Mouse (Mus musculus) spleen, postnatal 14 days (tissue): ENCODE results near the gene Psmb2.

ENCODE experiments used
- DNase-seq, 2 experiments: peaks; one replicate each; pipeline ENCODE4 v3.0.0; 2021 to 2022; ENCODE audit warnings: low spot score in 2 of 2

The Psmb2 gene

DNA sequence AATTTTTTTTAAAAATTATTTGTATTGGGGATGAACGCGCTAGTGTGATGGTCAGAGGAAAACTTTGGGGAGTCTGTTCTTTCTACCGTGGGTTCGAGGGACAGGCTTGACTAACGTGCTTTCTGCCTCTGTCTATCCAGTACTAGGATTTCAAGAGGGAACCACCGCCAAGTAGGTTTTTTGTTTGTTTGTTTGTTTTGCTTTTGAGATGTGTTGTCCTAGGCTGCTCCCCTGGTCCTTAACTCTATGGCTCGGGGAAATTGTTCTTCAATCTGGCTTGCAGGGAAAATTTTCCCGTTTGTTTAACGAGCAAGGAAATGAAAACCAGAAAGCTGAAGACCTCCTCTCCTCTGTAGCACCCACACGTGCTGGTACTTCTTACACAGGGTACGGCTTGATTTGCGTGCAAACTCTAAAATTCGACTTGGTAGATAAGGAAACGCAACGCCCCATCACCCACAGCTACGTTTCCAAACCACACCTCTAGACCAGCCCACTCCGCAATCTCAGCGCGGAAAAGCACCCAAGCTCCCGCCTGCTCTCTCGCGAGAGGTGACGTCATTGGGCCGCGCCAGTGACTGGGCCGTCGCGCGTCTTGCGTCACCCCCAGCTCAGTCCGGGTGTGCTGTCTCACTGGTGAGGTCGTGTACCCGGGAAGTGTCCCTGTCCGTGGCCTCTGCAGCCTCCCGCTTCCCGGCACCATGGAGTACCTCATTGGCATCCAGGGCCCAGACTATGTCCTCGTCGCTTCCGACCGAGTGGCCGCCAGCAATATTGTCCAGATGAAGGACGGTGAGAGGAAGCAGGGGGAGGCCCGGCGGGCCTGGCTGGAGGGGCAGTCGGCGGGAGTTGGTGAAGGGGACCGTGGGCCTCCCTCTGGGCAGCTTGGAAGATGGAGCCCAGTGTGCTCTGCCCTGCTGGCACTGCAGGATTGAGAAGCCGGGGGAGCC, at the start of gene Psmb2:
TSS of gene Psmb2 (plus strand) at position 577 of the 950 bp plus-strand sequence.
- DNase-seq, result peak; percentile 95 to 99

DNA sequence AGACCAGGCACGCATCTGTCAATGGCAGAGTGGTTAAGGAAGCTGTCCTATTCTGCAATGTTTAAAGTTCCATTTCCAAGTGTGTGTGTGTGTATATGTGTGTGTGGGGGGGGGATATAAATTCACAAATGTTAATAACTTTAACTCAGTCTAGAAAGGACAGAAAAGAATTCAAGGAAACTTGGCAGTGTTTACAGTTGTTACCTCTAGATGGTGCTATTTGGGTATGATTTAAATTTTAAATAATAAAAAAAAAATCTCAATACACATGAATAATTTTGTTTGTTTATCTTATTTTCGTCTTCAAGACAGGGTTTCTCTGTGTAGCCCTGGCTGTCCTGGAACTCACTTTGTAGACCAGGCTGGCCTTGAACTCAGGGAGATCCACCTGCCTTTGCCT, 45.5 kb upstream of the Psmb2 start:
- no peak for DNase-seq

DNA sequence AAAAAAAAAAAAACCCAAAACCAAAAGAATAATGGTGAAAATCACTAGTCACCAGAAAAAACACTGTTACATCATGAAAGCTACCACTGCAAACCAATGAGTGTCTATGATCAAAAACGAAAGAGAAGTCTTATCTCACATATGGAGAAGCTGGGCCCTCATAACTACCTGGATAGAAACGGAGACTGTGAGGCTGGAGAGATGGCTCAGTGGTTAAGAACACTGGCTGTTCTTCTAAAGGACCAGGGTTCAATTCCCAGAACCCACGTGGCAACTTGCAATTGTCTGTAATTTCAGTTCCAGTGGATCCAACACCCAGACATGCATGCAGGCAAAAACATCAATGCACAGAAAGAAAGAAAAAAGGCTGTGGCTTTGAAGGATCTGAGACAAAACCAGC, 44.8 kb upstream of the Psmb2 start:
- DNase-seq, result no peak

DNA sequence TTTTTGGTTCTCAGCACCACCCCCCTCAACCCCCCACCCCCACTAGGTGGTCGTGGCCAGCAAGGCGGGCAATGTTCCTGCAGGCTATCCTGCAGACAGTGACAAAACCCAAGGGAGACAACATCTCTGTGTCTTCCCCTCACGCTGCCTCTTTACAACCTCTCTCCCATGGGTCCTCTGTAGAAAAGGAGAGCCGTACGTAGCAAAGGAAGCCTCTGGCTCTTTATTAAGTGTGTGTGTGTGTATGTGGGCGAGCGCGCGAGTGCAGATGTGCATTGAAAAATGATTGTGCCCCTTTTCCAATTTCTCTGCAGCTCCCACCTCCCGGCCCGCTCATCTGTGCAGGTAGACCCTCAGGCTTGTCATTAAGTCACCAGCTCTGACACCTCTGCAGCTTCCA, 41.1 kb upstream of the Psmb2 start:
- DNase-seq, result no peak

DNA sequence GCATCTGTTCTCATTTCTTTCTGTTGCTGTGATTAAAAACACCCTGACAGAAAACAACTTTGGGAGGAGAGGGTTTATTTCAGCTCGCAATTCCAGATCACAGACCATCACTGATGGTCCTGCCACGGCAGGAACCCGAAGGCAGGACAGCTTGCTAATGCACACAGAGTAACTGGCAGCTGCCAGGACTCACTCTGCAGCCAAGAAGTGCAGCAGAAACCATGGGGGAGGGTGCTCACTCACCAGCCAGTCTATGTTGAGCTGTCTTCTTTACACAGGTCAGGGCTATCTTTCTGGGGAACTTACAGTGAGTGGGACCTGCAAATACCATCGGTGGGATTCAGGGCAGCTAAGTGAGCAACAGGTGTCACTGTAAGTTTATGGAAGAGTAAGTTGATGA, 40.0 kb upstream of the Psmb2 start:
- DNase-seq, result no peak

DNA sequence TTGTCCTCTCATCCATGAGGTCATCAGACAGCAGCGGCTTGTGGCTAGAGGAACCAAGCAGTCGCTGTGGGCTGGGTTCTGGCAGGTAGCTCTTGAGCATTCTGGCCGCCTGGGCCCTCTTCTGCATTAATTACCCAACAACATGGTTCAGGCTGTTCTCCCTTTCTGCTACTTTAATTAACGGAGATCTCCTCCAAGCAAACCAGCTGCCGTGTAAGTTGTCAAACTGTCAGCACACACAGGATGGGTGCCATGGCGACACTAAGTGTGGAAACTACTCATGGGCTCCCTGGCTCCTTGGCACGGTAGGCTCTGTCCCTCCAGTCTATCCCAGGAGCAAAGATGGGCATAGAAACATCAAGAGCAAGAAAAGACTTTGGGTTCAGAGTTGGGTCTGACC, 38.1 kb upstream of the Psmb2 start:
- DNase-seq, result no peak

DNA sequence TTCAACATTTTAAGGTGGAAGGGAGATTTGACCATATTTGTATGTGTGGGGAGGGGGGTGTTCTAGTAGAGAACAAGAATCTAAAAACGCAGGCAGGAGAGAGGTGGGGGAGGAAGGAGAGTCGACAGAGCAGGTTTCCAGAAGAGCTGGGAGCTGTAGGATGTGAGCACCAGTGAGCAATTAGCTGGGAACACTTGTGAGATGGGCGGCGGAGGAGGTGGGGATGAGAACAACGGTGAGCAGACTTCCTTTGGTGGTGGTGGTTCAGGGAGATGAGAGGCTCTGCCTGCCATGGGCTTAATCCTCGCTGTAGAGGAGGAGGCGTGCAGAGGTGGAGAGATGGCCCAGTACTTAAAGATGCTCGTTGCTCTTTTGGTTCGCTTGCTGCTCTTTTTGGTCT, 35.5 kb upstream of the Psmb2 start:
- DNase-seq, result no peak

DNA sequence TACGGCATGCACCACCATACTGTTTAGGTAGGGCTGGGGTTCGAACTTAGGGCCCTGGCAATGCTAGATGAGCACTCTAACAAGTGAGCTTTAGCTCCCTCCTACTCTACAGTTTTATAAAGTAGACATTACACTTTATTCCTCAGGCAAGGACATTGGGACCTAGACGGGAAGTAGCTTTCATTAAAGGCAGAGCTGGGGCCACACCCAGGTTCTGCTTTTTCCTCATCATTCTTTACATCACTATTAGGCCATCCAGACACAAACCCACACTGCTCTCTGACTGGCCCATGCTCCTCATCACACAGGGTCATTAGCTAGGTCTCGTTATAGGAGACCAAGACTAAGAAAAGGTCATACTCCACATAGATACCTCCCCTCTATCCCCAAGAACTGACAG, 33.6 kb upstream of the Psmb2 start:
- DNase-seq, result no peak

DNA sequence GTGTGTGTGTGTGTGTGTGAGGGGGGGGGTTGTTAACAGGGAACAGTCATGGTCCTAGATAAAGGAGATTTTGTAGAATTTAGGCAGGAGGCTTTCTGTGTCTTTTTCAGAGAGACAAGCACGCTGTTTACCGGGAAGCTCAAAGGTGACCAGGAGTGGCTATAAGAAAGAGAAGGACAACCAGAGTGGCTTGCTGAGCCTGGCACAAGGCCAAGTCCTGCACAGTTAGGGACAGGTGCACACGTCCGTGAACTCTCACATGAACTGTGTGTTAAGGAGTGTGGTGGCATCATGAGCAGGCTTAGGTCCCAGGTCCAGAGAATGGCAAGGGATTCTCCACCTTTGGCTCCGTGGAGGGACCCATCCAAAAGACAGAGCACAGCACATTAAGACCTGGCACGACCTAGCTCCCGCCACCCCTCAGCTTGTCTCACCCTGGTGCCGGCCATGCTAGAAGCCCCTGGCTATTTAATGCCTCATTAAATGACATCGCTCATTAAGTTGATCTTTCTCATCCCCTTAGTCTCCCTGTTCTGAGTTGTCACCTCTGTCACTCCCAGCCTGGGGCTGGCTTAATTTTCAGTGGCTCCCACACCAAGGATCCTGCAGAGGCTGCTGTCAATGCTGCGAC, 33.0 kb upstream of the Psmb2 start:
- no peak for DNase-seq

DNA sequence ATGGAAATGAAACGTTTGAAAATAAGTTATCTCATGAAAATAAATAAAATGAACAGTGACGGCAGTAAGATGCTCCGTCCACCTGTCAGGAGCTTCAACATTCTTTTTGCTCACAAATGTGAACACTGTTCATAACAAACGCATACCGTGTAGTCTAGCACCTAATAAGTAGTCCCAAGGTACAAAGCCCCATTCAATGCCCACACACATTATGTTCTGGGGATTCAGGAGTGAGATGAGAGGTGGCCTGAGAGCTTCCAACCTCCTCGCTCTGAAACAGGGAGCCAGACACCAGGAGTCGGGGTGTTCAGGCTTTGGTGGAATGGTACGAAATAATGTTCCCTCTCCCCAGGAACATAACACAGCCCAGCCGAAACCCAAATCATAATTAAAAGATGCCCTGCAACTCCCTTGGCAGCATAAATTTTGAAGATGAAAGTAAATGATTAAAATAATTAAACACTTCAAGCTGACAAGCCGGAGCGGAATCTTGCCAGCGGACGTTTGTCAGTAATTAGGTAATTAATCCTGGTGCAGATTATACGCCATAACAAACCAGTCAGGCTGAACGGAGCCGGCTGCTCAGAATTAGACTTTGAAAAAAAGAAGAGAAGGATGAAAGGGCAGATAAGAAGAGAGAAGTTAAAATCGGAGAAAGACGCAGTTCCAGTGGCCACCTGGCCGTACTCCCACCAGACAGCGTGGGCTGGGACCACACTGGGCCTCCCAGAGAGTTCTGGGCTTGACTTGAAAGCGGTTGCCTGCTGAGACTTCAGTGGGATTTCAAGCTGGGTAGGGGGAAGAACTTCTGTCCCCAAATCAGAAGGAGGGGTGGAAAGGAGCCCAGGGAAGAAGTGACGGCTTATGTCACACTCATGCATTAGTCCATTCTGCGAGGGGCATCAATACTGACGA, 29.2 kb upstream of the Psmb2 start:
- DNase-seq, result no peak

DNA sequence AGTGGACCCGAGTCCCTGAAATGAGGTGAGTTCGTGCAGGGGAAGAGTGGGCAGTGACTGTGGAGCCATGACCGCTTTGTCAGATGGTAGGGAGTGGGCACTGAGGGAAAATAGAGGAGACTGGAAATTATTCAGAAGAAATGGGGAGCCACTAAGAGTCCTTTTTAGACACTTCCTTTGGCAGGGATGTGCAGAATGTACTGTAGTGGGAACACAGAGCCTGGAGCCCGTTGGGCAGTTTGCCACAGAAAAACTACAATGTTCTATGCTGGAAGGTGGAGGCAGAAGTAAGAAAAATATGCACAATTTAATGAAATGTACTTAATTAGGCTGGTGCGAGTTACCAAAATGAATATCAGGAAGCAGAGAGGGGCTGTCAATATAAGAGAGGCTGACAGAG, 24.3 kb upstream of the Psmb2 start:
- no peak for DNase-seq

DNA sequence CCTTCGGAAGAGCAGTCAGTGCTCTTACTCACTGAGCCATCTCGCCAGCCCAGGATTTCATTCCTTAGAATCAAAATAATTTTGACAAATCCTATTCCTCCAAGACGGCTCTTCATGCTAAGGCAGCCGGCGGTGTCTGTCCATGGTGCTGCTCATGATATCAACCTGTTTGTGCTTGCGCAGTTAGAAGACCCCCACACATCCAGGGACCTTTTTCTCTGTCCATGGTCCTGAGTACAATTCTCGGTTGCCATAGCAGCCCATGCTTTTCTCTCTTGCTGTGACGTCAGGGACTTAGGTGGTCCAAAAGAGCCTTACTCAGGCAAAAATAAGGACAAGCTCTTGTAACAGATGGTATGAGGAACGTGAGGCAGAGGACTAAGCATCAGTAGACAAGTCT, 22.1 kb upstream of the Psmb2 start:
- no peak for DNase-seq

DNA sequence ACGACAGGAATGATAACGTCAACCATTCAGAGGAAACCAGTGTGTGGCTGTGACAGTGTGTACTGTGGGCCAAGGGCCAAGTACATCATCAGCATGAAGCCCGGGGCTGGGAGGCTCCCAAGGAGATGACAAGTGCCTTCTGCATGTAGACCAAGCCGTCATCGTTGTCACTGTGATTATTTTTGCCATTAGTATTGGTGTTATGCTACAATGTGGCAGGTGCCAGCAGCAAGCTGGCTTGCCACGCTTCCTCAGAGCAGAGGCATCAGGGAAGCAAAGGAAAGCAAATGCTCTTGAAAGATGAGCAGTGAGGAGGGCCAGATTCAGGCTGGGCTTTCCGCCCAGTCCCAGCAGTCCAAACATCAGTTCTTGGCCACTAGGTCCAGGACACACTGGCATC, 16.2 kb upstream of the Psmb2 start:
- DNase-seq, result no peak

DNA sequence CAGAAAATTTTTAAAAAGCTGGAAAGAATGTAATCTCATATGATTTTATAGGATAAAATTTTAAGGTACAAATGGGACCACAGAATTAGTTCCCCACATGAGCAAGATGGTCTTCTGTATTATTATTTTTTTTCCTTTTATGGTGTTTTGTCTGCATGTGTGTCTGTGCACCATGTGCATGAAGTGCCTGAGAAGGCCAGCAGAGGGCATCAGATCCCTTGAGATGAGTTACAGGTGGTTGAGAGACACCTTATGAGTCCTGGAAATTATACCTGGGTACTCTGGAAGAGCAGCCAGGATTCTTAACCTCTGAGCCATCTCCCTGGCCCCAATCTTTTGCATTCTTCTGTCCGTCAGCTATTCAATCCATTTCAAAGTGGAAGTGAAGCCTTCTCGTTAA, 10.4 kb upstream of the Psmb2 start:
- DNase-seq, result no peak

DNA sequence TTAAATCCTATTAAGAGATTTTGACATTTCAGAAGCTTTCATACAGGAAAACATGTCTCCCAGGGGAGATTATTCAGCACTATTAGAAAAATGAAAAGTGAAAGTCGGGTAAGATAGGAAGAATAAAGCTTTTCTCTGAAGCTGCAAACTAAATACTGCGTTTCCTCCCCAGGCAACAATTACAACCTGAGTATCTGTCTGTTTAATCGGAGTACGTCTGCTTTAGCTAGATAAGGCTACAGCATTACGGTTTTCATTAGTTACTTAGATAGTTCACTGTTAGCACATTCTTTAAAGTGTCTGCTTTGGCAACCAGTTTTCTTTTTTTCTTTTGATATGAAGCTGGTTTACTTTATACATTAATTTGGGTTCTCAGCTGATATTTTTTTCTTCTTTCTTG, 4.9 kb downstream of the Psmb2 start:
- DNase-seq, result no peak

DNA sequence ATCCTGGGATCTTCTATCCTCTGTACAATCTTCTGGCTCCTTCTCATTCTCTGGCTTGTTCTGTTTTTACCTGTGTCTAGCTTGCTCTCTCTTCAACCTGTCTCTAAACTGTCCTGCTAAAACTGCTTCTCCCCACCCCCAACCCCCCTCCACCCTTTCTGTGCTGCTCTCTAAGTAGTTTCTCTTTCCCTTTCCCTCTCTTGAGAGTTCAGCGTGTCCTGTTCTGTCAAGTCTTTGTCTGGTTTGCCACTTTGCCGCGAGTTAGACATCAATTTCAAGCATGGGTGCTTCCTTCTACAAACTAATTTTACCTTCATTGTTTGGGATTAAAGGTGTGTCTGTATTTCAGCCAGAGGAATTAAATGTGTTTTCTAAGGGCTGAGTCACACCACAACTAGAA, 5.7 kb downstream of the Psmb2 start:
- DNase-seq, result no peak

DNA sequence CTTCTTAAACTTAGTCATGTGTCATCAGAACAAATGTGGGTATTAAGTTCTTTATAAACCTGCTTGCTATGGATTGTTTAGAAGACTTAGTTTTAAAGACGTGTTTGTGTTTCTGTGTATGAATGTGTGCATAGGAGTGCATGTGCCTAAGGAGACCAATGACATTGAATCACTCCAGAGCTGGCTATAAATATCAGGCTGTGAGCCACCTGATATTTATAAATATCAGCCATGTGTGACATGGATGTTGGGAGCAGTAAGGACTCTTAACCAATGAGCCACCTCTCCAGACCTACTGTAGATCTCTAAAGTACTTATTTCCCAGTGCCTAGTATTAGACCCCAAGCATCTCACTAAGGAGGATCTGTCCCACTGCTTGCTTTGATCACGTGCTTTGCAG, 12.0 kb downstream of the Psmb2 start:
- no peak for DNase-seq

DNA sequence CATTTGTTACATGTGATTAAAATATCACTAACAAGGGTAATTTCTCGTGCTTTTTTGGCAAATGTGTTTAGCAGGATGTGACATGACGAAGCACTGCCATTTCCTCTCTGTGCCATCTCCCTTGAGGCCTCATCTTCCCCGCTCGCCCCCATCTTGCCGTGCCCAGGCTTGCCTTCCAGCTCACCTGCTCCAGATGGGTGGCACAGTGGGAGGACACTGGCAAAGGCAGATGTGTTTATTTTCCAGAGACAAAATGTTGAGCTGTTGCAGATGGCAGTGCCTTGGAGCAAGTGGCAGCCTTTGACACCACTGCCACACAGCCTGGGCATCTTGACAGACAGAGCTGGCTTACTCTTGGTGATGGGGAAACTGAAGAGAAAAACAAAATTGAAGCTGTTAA, 15.6 kb downstream of the Psmb2 start:
- DNase-seq, result no peak

DNA sequence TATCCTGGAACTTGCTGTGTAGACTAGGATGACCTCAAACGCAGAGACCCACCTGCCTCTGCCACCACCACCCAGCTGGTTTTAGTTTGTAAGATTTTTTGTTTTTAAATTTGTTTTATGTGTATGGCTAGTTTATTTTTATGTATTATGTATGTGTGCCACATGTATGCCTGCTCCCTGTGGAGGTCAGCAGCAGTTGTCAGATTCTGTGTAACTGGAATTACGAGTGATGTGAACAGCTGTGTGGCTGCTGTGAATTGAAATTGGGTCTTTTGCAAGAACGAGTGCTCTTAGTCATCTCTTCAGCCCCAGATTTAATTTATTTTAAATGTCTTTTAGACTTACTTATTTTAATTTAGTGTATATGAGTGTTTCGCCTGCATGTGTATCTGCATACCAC, 19.5 kb downstream of the Psmb2 start:
- DNase-seq, result no peak

DNA sequence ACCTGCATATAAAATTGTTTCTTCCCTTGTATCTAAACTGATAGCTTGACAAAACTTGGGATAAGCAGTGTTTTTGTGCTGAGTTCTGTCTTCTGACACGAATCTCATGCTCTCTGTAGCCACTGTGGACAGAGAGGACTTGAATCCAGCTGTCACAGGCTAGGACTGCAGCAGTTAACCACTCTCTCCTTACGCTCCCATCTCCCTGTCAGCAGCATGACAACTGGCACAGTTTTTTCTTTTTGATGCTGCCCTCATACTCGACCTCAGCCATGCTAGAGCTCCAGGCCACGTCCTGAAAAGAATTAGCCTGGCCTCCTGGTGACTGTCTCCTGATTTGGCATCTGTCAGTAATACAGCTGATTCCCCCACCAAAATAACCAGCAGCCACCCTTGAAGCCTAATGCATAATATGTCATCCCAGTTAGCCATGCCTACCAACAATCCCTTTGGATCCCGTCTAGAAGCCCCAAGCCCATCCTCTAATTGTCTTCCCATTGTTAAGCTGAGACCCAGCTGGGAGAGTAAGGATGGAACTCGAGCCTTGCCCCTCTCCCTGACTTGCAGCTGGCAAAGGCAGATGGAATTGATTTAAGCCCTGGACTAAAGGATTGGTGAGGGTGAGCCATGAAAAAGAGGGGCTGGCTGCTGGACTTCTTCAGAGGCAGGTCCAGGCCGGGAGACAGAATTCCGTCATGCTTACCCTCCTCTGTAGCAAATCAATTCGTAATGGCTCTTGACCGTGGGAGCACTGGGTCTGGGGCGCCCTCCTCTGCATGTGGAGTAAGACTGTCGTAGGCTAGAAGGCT, 29.4 kb downstream of the Psmb2 start:
- no peak for DNase-seq

DNA sequence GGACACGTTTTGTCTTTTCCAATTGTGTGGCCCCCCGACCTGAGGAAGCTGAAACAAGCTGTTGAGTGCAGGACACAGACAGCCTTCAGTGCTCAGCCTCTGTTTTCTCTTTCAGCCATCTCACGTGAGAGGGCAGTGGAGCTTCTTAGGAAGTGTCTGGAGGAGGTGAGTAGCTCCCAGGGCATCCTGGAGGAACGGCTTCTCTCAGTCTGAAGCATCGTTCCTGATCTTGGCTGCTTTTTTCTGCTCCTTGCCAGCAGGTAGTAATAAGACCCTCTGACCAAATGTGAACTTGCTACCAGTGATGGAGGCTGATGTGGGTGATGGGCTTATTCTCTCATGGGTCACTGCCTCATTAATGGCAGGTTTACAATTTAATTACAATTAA, 30.0 kb downstream of the Psmb2 start:
- DNase-seq, result no peak

DNA sequence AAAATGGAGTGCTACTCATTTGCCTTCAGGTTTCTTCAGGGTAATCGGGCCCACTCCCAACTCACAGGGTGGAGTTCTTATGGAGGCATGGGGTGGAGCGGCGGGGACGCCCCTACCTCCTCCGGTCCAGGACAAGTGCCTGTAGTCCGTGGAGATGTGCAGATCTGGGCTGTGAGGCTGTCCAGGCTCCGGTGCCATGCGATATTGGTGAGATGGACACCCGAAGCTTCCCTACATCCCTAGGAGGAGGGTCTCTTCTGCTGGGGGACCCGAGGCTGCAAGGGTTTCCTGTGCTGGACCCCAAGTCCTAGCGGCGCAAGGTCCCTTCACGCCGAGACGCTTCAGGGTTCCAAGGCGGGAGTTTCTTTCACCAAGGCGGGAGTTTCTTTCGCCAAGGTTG, 54.7 kb downstream of the Psmb2 start:
- DNase-seq, result no peak
